11 mouse cellular contexts compared by ENCODE assay signal in the genomic region with DNA sequence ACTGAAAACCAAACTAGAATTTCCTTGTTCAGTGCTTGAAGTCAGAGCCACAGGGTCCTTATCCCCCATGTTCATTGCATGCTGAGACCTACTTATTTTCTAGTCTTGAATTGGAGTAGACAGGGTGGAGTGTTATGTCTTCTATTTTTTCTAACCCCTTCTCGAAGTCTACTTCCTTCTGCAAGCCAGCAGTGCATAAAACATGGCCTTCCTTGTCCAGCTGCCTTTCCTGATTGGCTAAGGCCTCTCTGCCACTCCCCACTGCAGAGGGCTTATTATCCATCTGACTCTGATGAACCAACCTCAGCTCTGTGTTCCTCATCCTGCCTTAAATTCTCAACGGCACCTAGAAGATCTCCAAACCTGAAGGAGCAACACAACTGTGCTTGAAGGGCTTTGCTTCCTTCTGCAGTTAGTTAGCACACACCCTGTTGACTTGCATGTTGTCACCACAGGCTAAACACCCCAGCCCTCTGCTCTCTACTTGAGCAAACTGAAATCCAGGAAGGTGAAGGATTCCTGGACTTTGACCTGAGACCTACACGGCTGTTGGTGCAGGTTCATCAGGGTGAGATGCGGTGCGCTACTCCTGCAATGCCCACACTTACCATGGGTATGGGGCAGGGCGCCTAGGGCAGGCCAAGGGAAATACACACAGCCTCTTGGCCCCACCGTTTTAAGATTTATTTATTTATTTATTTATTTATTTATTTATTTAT.
DNase-seq lines count a peak whose midpoint lies in the region; ATAC-seq and TF ChIP-seq lines count a peak whose summit lies in the region.
"Had no signal": no experiment of that assay in that cellular context is flagged by ENCODE, and none has a peak within 500 bp of the region (broad histone marks: within the 10 kb centered on the region; RNA-seq: fewer than 3 reads in every experiment).

No protein-coding gene starts in this region.

- H3K36me3 ChIP-seq in kidney, embryonic 16.5 days (ENCODE audit: insufficient read depth, low read length), result no peaks in the 10 kb centered on the region
- H3K36me3 ChIP-seq in MEL (ENCODE audit: control insufficient read depth in 1 of 2, insufficient read depth in 2 of 2, low read length in 2 of 2), result peaks cover 7 to 10% of the 10 kb centered on the region in 2 experiments; a peak in 3 of 4 replicates
- H3K36me3 ChIP-seq in intestine, embryonic 16.5 days (ENCODE audit: control insufficient read depth, insufficient read depth, low read length), result no peaks in the 10 kb centered on the region
- H3K36me3 ChIP-seq in small intestine, adult 2 months (ENCODE audit: control insufficient read depth, insufficient read depth, low read length), result no peaks in the 10 kb centered on the region
- H3K36me3 ChIP-seq in heart, embryonic 12.5 days, result no peaks in the 10 kb centered on the region

- peak overlapping the region; percentile 65; the same call in 1 of the 2 replicates for H3K27ac ChIP-seq in kidney, embryonic 16.5 days (ENCODE audit: low read length)
- H3K27ac ChIP-seq in MEL (ENCODE audit: control insufficient read depth, low read depth, low read length), result 0 out of 2 replicates have a peak overlapping the region, but pooled peaks have one; percentile 21
- peak overlapping the region; percentile 93 for H3K27ac ChIP-seq in intestine, embryonic 16.5 days (ENCODE audit: low read length)
- H3K27ac ChIP-seq in small intestine, adult 2 months (ENCODE audit: insufficient read depth, low read depth, low read length), result peak overlapping the region; percentile 73
- H3K27ac ChIP-seq in heart, embryonic 12.5 days (ENCODE audit: poor library complexity, severe bottlenecking), result no peak overlapping the region
- H3K27ac ChIP-seq: liver, embryonic 14.5 days had no signal

- 0 out of 2 replicates have a peak, but pooled peaks cover 6% of the 10 kb centered on the region for H3K79me2 ChIP-seq in MEL (ENCODE audit: control insufficient read depth, insufficient read depth, low read length, poor library complexity)

- no peak for TF ChIP-seq RAD21 in MEL (IDR thresholded peaks at IDR 0.05; ENCODE audit: low read depth, low read length)

- H3K4me2 ChIP-seq in kidney, embryonic 16.5 days (replicated peaks; ENCODE audit: low read depth, low read length), result no peak overlapping the region
- H3K4me2 ChIP-seq in intestine, embryonic 16.5 days (ENCODE audit: low read depth, low read length), result no peak overlapping the region
- no peak overlapping the region for H3K4me2 ChIP-seq in heart, embryonic 12.5 days

- TF ChIP-seq POLR2A in MEL (IDR thresholded peaks at IDR 0.05; ENCODE audit: control insufficient read depth in 1 of 2, insufficient read depth in 1 of 2, low read depth in 1 of 2, low read length in 2 of 2, poor library complexity in 1 of 2), result no peak
- no peak for TF ChIP-seq POLR2A in small intestine, adult 2 months (IDR thresholded peaks at IDR 0.05; ENCODE audit: low read depth, low read length)

- no peak for TF ChIP-seq EP300 in MEL (IDR thresholded peaks at IDR 0.05; ENCODE audit: low read depth in 1 of 2, low read length in 2 of 2)

- no peak overlapping the region for H3K9ac ChIP-seq in kidney, embryonic 16.5 days (replicated peaks; ENCODE audit: low read length)
- no peak overlapping the region for H3K9ac ChIP-seq in MEL (ENCODE audit: control insufficient read depth, low read depth, low read length, poor library complexity, severe bottlenecking)
- no peak overlapping the region for H3K9ac ChIP-seq in intestine, embryonic 16.5 days (ENCODE audit: low read depth, low read length)
- no peak overlapping the region for H3K9ac ChIP-seq in heart, embryonic 12.5 days
- H3K9ac ChIP-seq: liver, embryonic 14.5 days had no signal

- H3K9me3 ChIP-seq in kidney, embryonic 16.5 days (ENCODE audit: low read length), result no peaks in the 10 kb centered on the region
- no peaks in the 10 kb centered on the region for H3K9me3 ChIP-seq in MEL (replicated peaks; ENCODE audit: insufficient read depth, low read length)
- no peaks in the 10 kb centered on the region for H3K9me3 ChIP-seq in intestine, embryonic 16.5 days (ENCODE audit: control insufficient read depth, low read length)
- no peaks in the 10 kb centered on the region for H3K9me3 ChIP-seq in heart, embryonic 12.5 days (replicated peaks)

- no peak for ATAC-seq in kidney, embryonic 16.5 days (ENCODE audit: low FRiP score, low TSS enrichment)
- peak; percentile 55 for ATAC-seq in intestine, embryonic 16.5 days
- ATAC-seq in heart, embryonic 12.5 days (ENCODE audit: insufficient number of reproducible peaks, low FRiP score), result no peak
- ATAC-seq: midbrain, embryonic 16.5 days had no signal

- no peaks in the 10 kb centered on the region for H3K27me3 ChIP-seq in kidney, embryonic 16.5 days (ENCODE audit: insufficient read depth, low read length)
- H3K27me3 ChIP-seq in MEL (ENCODE audit: control insufficient read depth in 1 of 2, insufficient read depth in 2 of 2, low read length in 2 of 2), result no peaks in the 10 kb centered on the region
- no peaks in the 10 kb centered on the region for H3K27me3 ChIP-seq in intestine, embryonic 16.5 days (replicated peaks; ENCODE audit: control insufficient read depth, insufficient read depth, low read length)
- no peaks in the 10 kb centered on the region for H3K27me3 ChIP-seq in small intestine, adult 2 months (ENCODE audit: control insufficient read depth, insufficient read depth, low read length)
- H3K27me3 ChIP-seq in heart, embryonic 12.5 days (replicated peaks), result no peaks in the 10 kb centered on the region

- no peak overlapping the region for H3K4me3 ChIP-seq in kidney, embryonic 16.5 days (ENCODE audit: low read length)
- no peak overlapping the region for H3K4me3 ChIP-seq in MEL (ENCODE audit: control insufficient read depth in 1 of 2, insufficient read depth in 1 of 2, low read depth in 2 of 2, low read length in 2 of 2)
- no peak overlapping the region for H3K4me3 ChIP-seq in intestine, embryonic 16.5 days (ENCODE audit: low read length)
- no peak overlapping the region for H3K4me3 ChIP-seq in small intestine, adult 2 months (ENCODE audit: low read depth, low read length)
- no peak overlapping the region for H3K4me3 ChIP-seq in heart, embryonic 12.5 days

- 64% methylated on average over 7 of the region's 7 CpGs for WGBS in kidney, embryonic 16.5 days
- 55% methylated on average over 7 of the region's 7 CpGs for WGBS in intestine, embryonic 16.5 days
- 20% methylated on average over 7 of the region's 7 CpGs for WGBS in small intestine, adult 2 months
- 88% methylated on average over 7 of the region's 7 CpGs for WGBS in heart, embryonic 12.5 days

- no peak for DNase-seq in kidney, adult 18-20 months
- peak; percentile 62 for DNase-seq in MEL (ENCODE audit: low read depth, low spot score)
- no peak for DNase-seq in thymus, postnatal 14 days
- DNase-seq: cerebellum, postnatal 14 days; layer of hippocampus, adult 9-11 months had no signal

- H3K4me1 ChIP-seq in kidney, embryonic 16.5 days (ENCODE audit: insufficient read depth, low read length), result peaks cover 97% of the 10 kb centered on the region
- H3K4me1 ChIP-seq in MEL (ENCODE audit: control insufficient read depth in 1 of 2, insufficient read depth in 2 of 2, low read length in 2 of 2), result peaks cover 6 to 12% of the 10 kb centered on the region in 2 experiments
- H3K4me1 ChIP-seq in intestine, embryonic 16.5 days (ENCODE audit: control insufficient read depth, insufficient read depth, low read length), result peaks cover 75% of the 10 kb centered on the region
- peaks cover 47% of the 10 kb centered on the region for H3K4me1 ChIP-seq in small intestine, adult 2 months (ENCODE audit: control insufficient read depth, insufficient read depth, insufficient read length, low read length)
- peaks cover 90% of the 10 kb centered on the region for H3K4me1 ChIP-seq in heart, embryonic 12.5 days (replicated peaks)

- no peak for TF ChIP-seq CTCF in MEL (IDR thresholded peaks at IDR 0.05 in 2 of 3, conservative IDR thresholded peaks at IDR 0.05 in 1 of 3; ENCODE audit: control insufficient read depth in 1 of 3, insufficient read depth in 1 of 3, low read depth in 2 of 3, low read length in 3 of 3, poor library complexity in 1 of 3, severe bottlenecking in 1 of 3)
- TF ChIP-seq CTCF in small intestine, adult 2 months (IDR thresholded peaks at IDR 0.05; ENCODE audit: extremely low read depth, insufficient read length, insufficient replicate concordance, low read depth, low read length), result no peak

TF ChIP-seq in MEL, 35 proteins besides CTCF, POLR2A, EP300 and RAD21:
- TF ChIP-seq CHD1 (IDR thresholded peaks at IDR 0.05; ENCODE audit: low read depth, low read length) (no peak), CHD2 (IDR thresholded peaks at IDR 0.05; ENCODE audit: low read length) (no peak), KAT2A (conservative IDR thresholded peaks at IDR 0.05; ENCODE audit: low read depth, low read length) (no peak), UBTF (IDR thresholded peaks at IDR 0.05; ENCODE audit: borderline replicate concordance, insufficient read depth, low read depth, low read length) (no peak), ZKSCAN1 (IDR thresholded peaks at IDR 0.05; ENCODE audit: low read depth, low read length) (no peak), GATA1 (IDR thresholded peaks at IDR 0.05; ENCODE audit: low read depth, low read length) (no peak), RCOR1 (IDR thresholded peaks at IDR 0.05; ENCODE audit: low read depth, low read length) (no peak), ZNF384 (IDR thresholded peaks at IDR 0.05; ENCODE audit: low read depth, low read length) (no peak; the same call in 1 of the 2 replicates), MXI1 (IDR thresholded peaks at IDR 0.05; ENCODE audit: low read depth, low read length) (no peak), NELFE (IDR thresholded peaks at IDR 0.05; ENCODE audit: low read depth, low read length) (no peak), MAFK (IDR thresholded peaks at IDR 0.05; ENCODE audit: borderline replicate concordance, low read depth, low read length) (no peak), POLR2AphosphoS5 (IDR thresholded peaks at IDR 0.05; ENCODE audit: borderline replicate concordance, low read depth, low read length) (no peak), NRF1 (IDR thresholded peaks at IDR 0.05; ENCODE audit: insufficient read depth, low read depth, low read length, poor library complexity, severe bottlenecking) (no peak), USF2 (IDR thresholded peaks at IDR 0.05; ENCODE audit: borderline replicate concordance in 1 of 2, insufficient read depth in 1 of 2, low read depth in 1 of 2, low read length in 2 of 2) (no peak), ZMIZ1 (IDR thresholded peaks at IDR 0.05; ENCODE audit: low read depth, low read length) (no peak), POLR2AphosphoS2 (IDR thresholded peaks at IDR 0.05; ENCODE audit: low read length) (no peak), TBP (IDR thresholded peaks at IDR 0.05; ENCODE audit: low read depth, low read length) (no peak), HCFC1 (IDR thresholded peaks at IDR 0.05; ENCODE audit: low read depth, low read length) (no peak), ELF1 (IDR thresholded peaks at IDR 0.05; ENCODE audit: low read depth, low read length) (no peak), MEF2A (IDR thresholded peaks at IDR 0.05; ENCODE audit: extremely low read depth, insufficient replicate concordance, low read depth, low read length, poor library complexity, severe bottlenecking) (no peak)
